Mouse (Mus musculus): ENCODE measurements around the gene Ncoa3. TPM values are rescaled to one million over a fixed set of nuclear protein-coding genes. Genes with fewer than 3 reads are reported as not detected.
A peak's percentile ranks its signal among the peaks of the same experiment; 100 is the strongest.

The Ncoa3 gene
- polyA plus RNA-seq, 1 experiment from 2014 or later: 15.2 TPM

DNA sequence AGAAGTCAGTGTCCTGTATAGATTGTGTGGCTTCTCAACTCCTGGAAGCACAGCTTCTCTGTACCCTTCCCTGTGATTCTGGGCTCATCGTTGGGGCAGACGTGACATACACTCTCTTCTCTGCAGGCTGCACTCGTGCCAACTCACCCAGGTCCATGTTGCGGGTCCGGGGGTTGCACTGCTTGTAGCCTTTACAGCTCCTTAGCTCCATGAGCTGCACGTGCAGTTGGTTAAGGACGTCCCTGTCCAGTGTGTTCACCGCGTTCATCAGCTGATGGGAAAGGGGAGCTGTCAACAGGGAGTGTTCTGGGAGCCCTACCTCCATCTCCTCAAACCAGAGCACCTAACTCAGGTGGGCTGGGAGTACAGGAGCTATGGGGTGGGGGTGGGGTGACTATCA, 84.9 kb downstream of the Ncoa3 start:
- Histone ChIP-seq H3K9ac (ENCODE audit: low read depth, low read length) (no peak overlapping the region), H3K4me1 (replicated peaks; ENCODE audit: control insufficient read depth, insufficient read depth, low read length) (peaks cover 14% of the 10 kb centered on the region), H3K4me3 (ENCODE audit: low read depth, low read length) (no peak overlapping the region), H3K36me3 (ENCODE audit: control insufficient read depth, insufficient read depth, low read length) (peaks cover 4% of the 10 kb centered on the region), H3K27ac (ENCODE audit: low read depth, low read length) (no peak overlapping the region), H3K27me3 (replicated peaks; ENCODE audit: control insufficient read depth, insufficient read depth, low read length) (no peaks in the 10 kb centered on the region), H3K4me2 (no peak overlapping the region), H3K9me3 (ENCODE audit: control insufficient read depth, low read length) (no peaks in the 10 kb centered on the region)
- 80% methylated on average over 9 of the region's 9 CpGs for WGBS
- no peak for ATAC-seq (replicated peaks; ENCODE audit: low FRiP score)
- no peak for DNase-seq (ENCODE audit: low spot score)

DNA sequence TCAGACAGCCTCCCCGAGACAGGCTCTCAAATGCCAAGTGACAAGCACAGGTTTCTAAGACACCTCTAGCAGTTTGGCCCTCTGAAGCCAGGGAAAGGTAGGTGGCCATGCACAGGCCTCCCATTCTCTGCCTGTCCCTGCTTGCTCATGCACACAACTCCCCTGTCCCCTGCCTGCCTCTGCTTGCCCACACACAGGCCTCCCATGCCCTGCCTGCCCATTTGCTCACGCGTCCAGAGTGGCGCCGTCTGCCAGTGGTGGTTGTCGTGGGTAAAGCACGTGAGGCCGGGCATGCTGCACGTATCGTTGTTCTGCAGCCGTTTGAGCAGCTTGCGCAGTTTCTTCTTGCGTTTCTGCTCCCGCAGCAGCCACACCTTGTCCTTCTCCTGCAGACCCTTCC, 86.8 kb downstream of the Ncoa3 start:
- ATAC-seq (replicated peaks; ENCODE audit: low FRiP score): no peak
- Histone ChIP-seq H3K4me2 (no peak overlapping the region), H3K9ac (ENCODE audit: low read depth, low read length) (no peak overlapping the region), H3K36me3 (ENCODE audit: control insufficient read depth, insufficient read depth, low read length) (peaks cover 4% of the 10 kb centered on the region), H3K4me3 (ENCODE audit: low read depth, low read length) (no peak overlapping the region), H3K9me3 (ENCODE audit: control insufficient read depth, low read length) (no peaks in the 10 kb centered on the region), H3K27me3 (replicated peaks; ENCODE audit: control insufficient read depth, insufficient read depth, low read length) (no peaks in the 10 kb centered on the region), H3K27ac (ENCODE audit: low read depth, low read length) (no peak overlapping the region), H3K4me1 (replicated peaks; ENCODE audit: control insufficient read depth, insufficient read depth, low read length) (peaks cover 14% of the 10 kb centered on the region)
- no peak for DNase-seq (ENCODE audit: low spot score)
- 91% methylated on average over 14 of the region's 14 CpGs for WGBS

DNA sequence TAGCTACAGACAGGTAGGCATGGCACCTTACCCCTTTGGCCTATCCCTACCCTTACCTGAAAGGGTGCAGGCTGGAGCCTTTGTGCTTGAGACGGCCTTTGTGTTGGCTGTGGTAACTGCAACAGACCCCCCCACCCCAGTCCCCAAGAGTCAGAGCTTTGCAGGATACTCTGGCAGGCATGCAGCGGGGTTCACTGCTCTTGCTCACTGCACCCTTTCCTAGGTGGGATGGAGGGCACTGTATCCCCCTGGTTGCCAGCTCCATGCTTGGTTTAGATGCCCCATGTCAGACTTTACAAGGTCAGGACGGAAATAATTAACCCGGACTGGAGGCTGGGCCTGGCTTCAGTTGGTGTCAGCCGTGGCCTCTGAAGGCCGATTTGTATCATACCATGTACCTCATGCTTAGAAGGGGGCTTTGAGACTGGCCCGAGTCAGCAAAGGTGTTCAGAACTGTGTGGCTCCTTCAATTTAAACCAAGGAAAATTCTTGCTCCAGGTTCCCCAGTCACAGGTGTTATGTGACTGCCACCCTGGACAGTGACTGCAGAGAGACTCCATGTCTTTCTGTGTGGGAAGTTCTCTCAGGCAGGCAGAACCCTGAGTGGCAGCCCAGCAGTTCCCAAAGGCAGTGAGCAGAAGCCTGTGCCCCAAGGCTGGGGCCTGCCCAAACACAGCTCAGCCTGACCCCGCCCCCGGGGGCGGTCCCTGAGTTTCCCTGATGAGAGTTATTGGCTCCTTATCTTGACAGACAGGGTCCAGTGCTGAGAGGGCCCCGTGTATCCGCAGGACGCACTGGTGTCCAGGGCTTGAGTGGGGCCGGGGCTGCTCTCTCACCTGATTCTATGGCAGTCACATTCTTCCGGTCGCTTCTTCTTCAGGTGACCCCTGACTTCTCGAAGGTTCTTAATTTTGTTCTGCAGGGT, 87.8 kb downstream of the Ncoa3 start:
- peak overlapping the region; percentile 15; the same call in 1 of the 2 replicates for H3K9ac ChIP-seq (ENCODE audit: low read depth, low read length)
- H3K9me3 ChIP-seq (ENCODE audit: control insufficient read depth, low read length): no peaks in the 10 kb centered on the region
- DNase-seq (ENCODE audit: low spot score) (peak; percentile 76), ATAC-seq (replicated peaks; ENCODE audit: low FRiP score) (peak; percentile 78; the same call in 1 of the 2 replicates)
- H3K4me3 ChIP-seq (ENCODE audit: low read depth, low read length): no peak overlapping the region
- H3K4me2 ChIP-seq: peak overlapping the region; percentile 21
- WGBS: 43% methylated on average over 17 of the region's 17 CpGs
- H3K27ac ChIP-seq (ENCODE audit: low read depth, low read length): peak overlapping the region; percentile 46; the same call in 1 of the 2 replicates
- H3K36me3 ChIP-seq (ENCODE audit: control insufficient read depth, insufficient read depth, low read length): peaks cover 4% of the 10 kb centered on the region
- peaks cover 14% of the 10 kb centered on the region for H3K4me1 ChIP-seq (replicated peaks; ENCODE audit: control insufficient read depth, insufficient read depth, low read length)
- no peaks in the 10 kb centered on the region for H3K27me3 ChIP-seq (replicated peaks; ENCODE audit: control insufficient read depth, insufficient read depth, low read length)

DNA sequence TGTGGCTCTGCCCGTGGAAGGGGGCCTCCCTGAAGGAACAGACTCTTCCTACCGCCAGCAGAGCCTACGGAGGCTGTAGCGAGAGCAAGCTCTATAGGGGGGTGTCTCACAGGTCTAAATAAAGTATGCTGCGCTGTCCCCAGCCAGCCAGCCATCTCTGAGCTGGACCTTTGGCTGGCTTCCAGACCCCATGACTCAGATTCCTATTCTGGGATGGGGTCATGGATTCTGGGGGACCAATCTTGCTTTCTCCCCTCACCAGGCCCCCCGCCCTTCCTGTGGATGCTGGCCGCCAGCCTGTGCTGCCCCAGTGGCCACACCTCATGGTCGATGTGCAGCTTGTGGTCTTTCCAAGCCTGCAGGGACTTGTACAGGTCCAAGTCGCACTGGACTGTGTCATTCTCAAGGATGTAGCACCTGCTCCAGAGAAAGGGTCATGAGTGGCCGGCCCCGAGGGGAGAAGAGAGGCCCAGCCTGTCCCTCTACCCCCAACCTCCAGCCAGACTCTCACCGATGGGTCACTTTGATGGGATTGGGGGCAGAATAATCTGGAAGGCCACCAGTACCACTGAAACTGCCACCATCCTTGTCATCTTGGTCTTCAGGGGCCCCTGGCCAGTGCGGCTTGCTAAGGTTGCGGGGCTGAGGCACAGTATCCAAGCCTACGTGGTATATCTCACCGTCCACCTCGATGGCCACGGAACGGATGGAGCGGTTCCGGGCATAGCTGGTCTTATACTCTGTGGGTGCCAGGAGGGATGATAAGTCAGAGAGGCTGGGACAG, 88.7 kb downstream of the Ncoa3 start:
- no peak; the same call in 1 of the 2 replicates for ATAC-seq (replicated peaks; ENCODE audit: low FRiP score)
- 83% methylated on average over 21 of the region's 21 CpGs for WGBS
- Histone ChIP-seq H3K4me1 (replicated peaks; ENCODE audit: control insufficient read depth, insufficient read depth, low read length) (peaks cover 14% of the 10 kb centered on the region), H3K9me3 (ENCODE audit: control insufficient read depth, low read length) (no peaks in the 10 kb centered on the region), H3K9ac (ENCODE audit: low read depth, low read length) (no peak overlapping the region), H3K27ac (ENCODE audit: low read depth, low read length) (no peak overlapping the region), H3K4me2 (peak overlapping the region; percentile 21), H3K36me3 (ENCODE audit: control insufficient read depth, insufficient read depth, low read length) (peaks cover 4% of the 10 kb centered on the region), H3K27me3 (replicated peaks; ENCODE audit: control insufficient read depth, insufficient read depth, low read length) (no peaks in the 10 kb centered on the region), H3K4me3 (ENCODE audit: low read depth, low read length) (no peak overlapping the region)
- DNase-seq (ENCODE audit: low spot score): no peak

DNA sequence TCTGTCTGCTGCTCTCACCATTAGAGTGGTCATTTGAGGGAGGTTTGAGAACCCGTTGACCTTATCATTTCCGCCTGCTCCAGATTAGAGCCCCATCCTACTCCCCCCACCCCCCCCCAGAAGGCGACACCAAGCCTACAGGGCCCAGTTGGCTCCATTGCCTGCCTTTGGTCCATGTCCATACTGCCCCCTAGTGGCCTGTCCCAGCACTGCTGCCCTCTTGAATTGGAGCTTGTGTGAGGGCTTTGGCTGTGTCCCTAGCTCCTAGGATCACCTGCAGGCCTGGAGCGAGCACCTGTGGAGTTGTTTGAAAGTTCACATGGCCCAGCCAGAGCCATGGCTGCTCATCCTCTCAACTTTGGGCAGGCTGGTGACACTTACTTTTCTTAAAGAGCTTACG, 89.8 kb downstream of the Ncoa3 start:
- peaks cover 14% of the 10 kb centered on the region for H3K4me1 ChIP-seq (replicated peaks; ENCODE audit: control insufficient read depth, insufficient read depth, low read length)
- H3K36me3 ChIP-seq (ENCODE audit: control insufficient read depth, insufficient read depth, low read length): peaks cover 4% of the 10 kb centered on the region
- H3K27ac ChIP-seq (ENCODE audit: low read depth, low read length): no peak overlapping the region
- WGBS: 44% methylated on average over 5 of the region's 5 CpGs
- ATAC-seq (replicated peaks; ENCODE audit: low FRiP score): no peak
- H3K27me3 ChIP-seq (replicated peaks; ENCODE audit: control insufficient read depth, insufficient read depth, low read length): no peaks in the 10 kb centered on the region
- no peaks in the 10 kb centered on the region for H3K9me3 ChIP-seq (ENCODE audit: control insufficient read depth, low read length)
- H3K4me3 ChIP-seq (ENCODE audit: low read depth, low read length): no peak overlapping the region
- peak; percentile 79 for DNase-seq (ENCODE audit: low spot score)
- no peak overlapping the region for H3K4me2 ChIP-seq
- no peak overlapping the region for H3K9ac ChIP-seq (ENCODE audit: low read depth, low read length)

DNA sequence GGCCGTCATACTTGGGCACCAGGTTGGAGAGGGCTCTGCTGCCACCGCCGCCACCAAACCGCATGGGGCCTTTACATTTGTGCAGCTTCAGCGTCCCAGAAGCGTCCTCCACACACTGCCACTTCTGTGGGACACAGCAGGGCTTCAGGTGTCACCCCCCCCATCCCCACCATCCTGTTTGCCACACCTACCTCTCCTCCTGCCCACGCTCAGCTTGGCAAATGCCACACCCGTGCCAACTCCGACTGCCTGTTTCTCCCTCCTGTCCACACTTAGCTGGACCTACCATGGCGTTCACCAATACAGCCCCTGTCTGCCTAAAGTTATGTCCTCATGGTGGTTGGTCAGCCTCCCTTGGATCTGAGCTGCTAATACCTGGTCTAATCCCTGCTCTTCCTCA, 90.2 kb downstream of the Ncoa3 start:
- Histone ChIP-seq H3K4me3 (ENCODE audit: low read depth, low read length) (no peak overlapping the region), H3K4me1 (replicated peaks; ENCODE audit: control insufficient read depth, insufficient read depth, low read length) (peaks cover 14% of the 10 kb centered on the region), H3K27ac (ENCODE audit: low read depth, low read length) (no peak overlapping the region), H3K4me2 (no peak overlapping the region), H3K9ac (ENCODE audit: low read depth, low read length) (no peak overlapping the region), H3K27me3 (replicated peaks; ENCODE audit: control insufficient read depth, insufficient read depth, low read length) (no peaks in the 10 kb centered on the region), H3K9me3 (ENCODE audit: control insufficient read depth, low read length) (no peaks in the 10 kb centered on the region), H3K36me3 (ENCODE audit: control insufficient read depth, insufficient read depth, low read length) (peaks cover 4% of the 10 kb centered on the region)
- ATAC-seq (replicated peaks; ENCODE audit: low FRiP score) (no peak), DNase-seq (ENCODE audit: low spot score) (no peak)
- 80% methylated on average over 10 of the region's 10 CpGs for WGBS

DNA sequence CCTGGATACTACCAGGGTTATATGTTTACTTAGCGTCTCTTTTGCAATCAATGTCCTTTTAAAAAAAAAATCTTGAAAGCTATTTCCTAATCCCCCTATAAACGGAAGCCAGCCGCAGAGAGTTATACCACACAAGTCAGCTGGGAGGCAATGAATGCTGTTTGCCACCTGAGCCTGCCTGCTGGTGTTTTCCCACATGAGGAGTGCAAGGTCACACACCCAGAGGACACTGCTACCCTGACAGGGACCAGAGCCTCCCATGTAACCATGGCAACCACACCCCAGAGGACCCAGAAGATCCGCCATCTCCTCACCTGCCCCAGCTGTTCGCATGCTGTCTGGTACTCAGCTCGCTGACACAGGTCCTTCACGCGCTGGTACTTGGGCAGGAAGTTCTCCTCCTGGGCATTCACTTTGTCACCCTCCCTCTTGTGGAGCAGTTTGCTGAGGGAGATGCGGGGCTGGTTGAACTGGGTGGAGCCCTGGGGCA, 91.2 kb downstream of the Ncoa3 start:
- Histone ChIP-seq H3K27me3 (replicated peaks; ENCODE audit: control insufficient read depth, insufficient read depth, low read length) (no peaks in the 10 kb centered on the region), H3K36me3 (ENCODE audit: control insufficient read depth, insufficient read depth, low read length) (peaks cover 2% of the 10 kb centered on the region), H3K4me3 (ENCODE audit: low read depth, low read length) (no peak overlapping the region), H3K4me2 (no peak overlapping the region), H3K9ac (ENCODE audit: low read depth, low read length) (no peak overlapping the region), H3K4me1 (replicated peaks; ENCODE audit: control insufficient read depth, insufficient read depth, low read length) (peaks cover 14% of the 10 kb centered on the region), H3K27ac (ENCODE audit: low read depth, low read length) (no peak overlapping the region), H3K9me3 (ENCODE audit: control insufficient read depth, low read length) (no peaks in the 10 kb centered on the region)
- WGBS: 77% methylated on average over 9 of the region's 9 CpGs
- no peak for ATAC-seq (replicated peaks; ENCODE audit: low FRiP score)
- DNase-seq (ENCODE audit: low spot score): no peak

DNA sequence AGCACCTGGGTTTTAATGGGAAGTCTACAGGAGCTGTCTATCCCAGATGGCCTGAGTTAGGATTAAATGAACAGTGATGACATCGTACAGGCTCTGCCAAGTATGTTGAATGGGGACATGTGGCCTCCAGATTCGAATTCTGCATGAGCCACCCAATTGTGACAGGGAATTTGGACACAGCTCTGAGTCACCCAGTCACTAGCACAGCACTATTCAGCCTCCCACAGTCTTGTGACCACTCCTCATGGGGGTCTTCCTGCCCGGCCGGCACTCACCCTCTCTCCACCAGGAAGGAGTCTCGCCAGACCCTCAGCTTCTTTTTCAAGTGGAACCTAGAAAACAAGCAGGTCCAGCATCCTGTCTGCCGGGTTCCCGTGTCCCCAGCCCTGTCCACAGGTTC, 91.7 kb downstream of the Ncoa3 start:
- Histone ChIP-seq H3K4me3 (ENCODE audit: low read depth, low read length) (no peak overlapping the region), H3K9ac (ENCODE audit: low read depth, low read length) (no peak overlapping the region), H3K4me1 (replicated peaks; ENCODE audit: control insufficient read depth, insufficient read depth, low read length) (peaks cover 14% of the 10 kb centered on the region), H3K9me3 (ENCODE audit: control insufficient read depth, low read length) (no peaks in the 10 kb centered on the region), H3K4me2 (no peak overlapping the region), H3K36me3 (ENCODE audit: control insufficient read depth, insufficient read depth, low read length) (no peaks in the 10 kb centered on the region), H3K27ac (ENCODE audit: low read depth, low read length) (no peak overlapping the region), H3K27me3 (replicated peaks; ENCODE audit: control insufficient read depth, insufficient read depth, low read length) (no peaks in the 10 kb centered on the region)
- ATAC-seq (replicated peaks; ENCODE audit: low FRiP score) (no peak), DNase-seq (ENCODE audit: low spot score) (no peak)
- 75% methylated on average over 7 of the region's 7 CpGs for WGBS

Data from liver, embryonic 11.5 days (tissue).